In the genomic region with DNA sequence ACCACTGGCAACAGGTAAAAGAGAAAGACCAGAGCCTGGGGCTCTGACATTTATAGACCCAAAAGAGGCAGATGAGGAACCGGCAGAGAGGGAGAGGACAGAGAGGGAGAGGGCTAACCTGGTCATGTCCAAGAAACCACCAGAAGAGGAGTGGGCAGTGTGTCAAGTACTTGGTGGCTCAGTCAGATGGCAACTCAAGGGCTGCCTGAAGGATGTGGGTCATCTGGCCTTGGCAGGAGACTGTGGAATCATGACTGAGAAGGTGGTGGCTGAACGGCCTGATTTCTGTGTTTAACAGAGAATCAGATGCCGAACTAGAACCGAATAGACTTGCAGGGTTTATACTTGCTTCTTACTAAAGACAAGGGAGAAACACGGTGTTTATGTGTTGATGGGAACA, we compare ENCODE assay signal across 13 mouse cellular contexts.
DNase-seq lines count a peak whose midpoint lies in the region.
"Had no signal": no experiment of that assay in that cellular context is flagged by ENCODE, and none has a peak within 500 bp of the region (broad histone marks: within the 10 kb centered on the region; RNA-seq: fewer than 3 reads in every experiment).

No protein-coding gene starts in this region.

- DNase-seq in adrenal gland, adult 2 months: peak; percentile 47
- DNase-seq in adrenal gland, adult 18-20 months (ENCODE audit: low spot score in 2 of 2): no peak
- DNase-seq in cerebellum, adult 18-20 months: peak; percentile 26 to 39
- DNase-seq in cerebellum, postnatal 4 days (ENCODE audit: low spot score in 2 of 2): no peak
- DNase-seq in cerebellum, postnatal 36 days: peak; percentile 25 to 38
- DNase-seq in cerebellum, adult 11 months: no peak
- DNase-seq: embryo, embryonic 11 days; gastrocnemius, postnatal 25 days; heart, adult 18-20 months; heart, postnatal 10 days; heart, postnatal 36 days; kidney, adult 11 months; kidney, adult 8-10 months had no signal

Comparison
In these comparisons a context has a peak if more than half of its experiments do, and no peak if none do; other contexts are left out.
1. DNase-seq: peak in adrenal gland, adult 2 months (single experiment), cerebellum, adult 18-20 months (2 of 2) and cerebellum, postnatal 36 days (2 of 2); none in adrenal gland, adult 18-20 months (0 of 2), cerebellum, postnatal 4 days (0 of 2) and cerebellum, adult 11 months (single experiment).